Mouse (Mus musculus): Measurements from ENCODE around the gene Nxph1.

DNA sequence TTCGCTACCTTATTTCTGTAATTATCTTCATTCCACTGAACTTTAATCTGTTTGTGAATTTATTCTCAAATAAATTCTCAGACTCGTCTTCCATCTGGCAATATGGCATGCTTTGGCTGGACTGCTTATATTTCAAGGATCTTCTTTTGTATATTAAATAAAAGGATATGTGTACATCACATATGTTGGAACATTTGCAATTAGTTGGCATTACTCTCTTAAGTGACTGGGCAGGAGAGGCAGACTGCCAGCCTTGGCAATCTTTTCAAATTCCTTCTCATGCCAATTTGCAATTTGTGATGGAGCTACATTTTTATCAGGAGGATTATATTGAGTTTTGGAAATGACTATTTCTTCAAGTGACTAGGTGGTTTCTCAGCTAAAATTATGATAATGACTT is 149.1 kb downstream of the Nxph1 start:
- TF ChIP-seq CTCF (IDR thresholded peaks at IDR 0.05) = no peak
- TF ChIP-seq EP300 (IDR thresholded peaks at IDR 0.05; ENCODE audit: insufficient read depth, low read depth, low read length) = no peak
- no peak for TF ChIP-seq POLR2A (IDR thresholded peaks at IDR 0.05; ENCODE audit: insufficient read depth, low read depth, low read length)

Data from heart, adult 2 months (tissue).